Mouse (Mus musculus): ENCODE results near the gene Lgr4. TPM values are rescaled to one million over a fixed set of nuclear protein-coding genes. Genes with fewer than 3 reads are reported as not detected.
"Not testable (repeated sequence)": the region's sequence is repeated elsewhere in the genome, so short reads cannot be mapped to it uniquely, and the experiment has no call there.

Gene Lgr4
- 10 to 100 TPM; 22.1 to 23.0 TPM for total RNA-seq (2021)
- long read RNA-seq, experiment 1, full-length matches to known transcripts: 3 of 11 reads
- long read RNA-seq, experiment 1, partial matches to known transcripts: 6 of 11 reads
- long read RNA-seq, experiment 1, other reads (novel, unspliced or antisense): 2 of 11 reads
- long read RNA-seq, experiment 2, full-length matches to known transcripts: 6 of 9 reads
- long read RNA-seq, experiment 2, partial matches to known transcripts: 1 of 9 reads
- long read RNA-seq, experiment 2, other reads (novel, unspliced or antisense): 2 of 9 reads

- intact Hi-C loops (cut with DNase I): loop anchor here (5.0 kb wide), 2 partner anchors 80 to 100 kb away; partner anchors contain the start of gene Ccdc34
- peak; percentile 92 to 93 for DNase-seq (ENCODE audit: low spot score in 2 of 2)
These were observed at the start of gene Lgr4 for GRCm38 (mm10) chr2:109917496-109918413. Lgr4 (plus strand) TSS chr2:109917647.

GRCm38 (mm10) chr2:109879429-109879828, 38.0 kb upstream of the Lgr4 start:
- DNase-seq (ENCODE audit: low spot score in 2 of 2); intact Hi-C loops (cut with DNase I): not testable (repeated sequence)

GRCm38 (mm10) chr2:109881111-109881510, 36.3 kb upstream of the Lgr4 start:
- intact Hi-C loops (cut with DNase I): loop anchor here (10.0 kb wide), 1 partner anchor 106 kb away; no protein-coding TSS in a partner anchor
- DNase-seq (ENCODE audit: low spot score in 2 of 2): no peak

GRCm38 (mm10) chr2:109881625-109882024, 35.8 kb upstream of the Lgr4 start:
- DNase-seq (ENCODE audit: low spot score in 2 of 2): no peak
- intact Hi-C loops (cut with DNase I): loop anchor here (10.0 kb wide), 1 partner anchor 107 kb away; no protein-coding TSS in a partner anchor

- DNase-seq (ENCODE audit: low spot score in 2 of 2): peak; percentile 14 to 60
- intact Hi-C loops (cut with DNase I): loop anchor here (10.0 kb wide), 1 partner anchor 109 kb away; no protein-coding TSS in a partner anchor
These were observed 33.3 kb upstream of the Lgr4 start for GRCm38 (mm10) chr2:109884106-109884505.

- DNase-seq (ENCODE audit: low spot score in 2 of 2): no peak
- intact Hi-C loops (cut with DNase I): loop anchor here (10.0 kb wide), 1 partner anchor 110 kb away; no protein-coding TSS in a partner anchor
These were observed 32.9 kb upstream of the Lgr4 start for GRCm38 (mm10) chr2:109884507-109884906.

GRCm38 (mm10) chr2:109890068-109890467, 27.4 kb upstream of the Lgr4 start:
- intact Hi-C loops (cut with DNase I): loop anchor here (10.0 kb wide), 1 partner anchor 1925 kb away; no protein-coding TSS in a partner anchor
- DNase-seq (ENCODE audit: low spot score in 2 of 2): no peak

GRCm38 (mm10) chr2:109890597-109890996, 26.9 kb upstream of the Lgr4 start, which contains the start of gene Lin7c:
Lin7c (plus strand) TSS chr2:109890853.
- DNase-seq (ENCODE audit: low spot score in 2 of 2): peak; percentile 94 to 95
- intact Hi-C loops (cut with DNase I): loop anchor here (10.0 kb wide), 1 partner anchor 1926 kb away; no protein-coding TSS in a partner anchor

GRCm38 (mm10) chr2:109891031-109891430, 26.4 kb upstream of the Lgr4 start:
- no peak for DNase-seq (ENCODE audit: low spot score in 2 of 2)
- intact Hi-C loops (cut with DNase I): loop anchor here (10.0 kb wide), 1 partner anchor 1926 kb away; no protein-coding TSS in a partner anchor

- no peak for DNase-seq (ENCODE audit: low spot score in 2 of 2)
- intact Hi-C loops (cut with DNase I): loop anchor here (10.0 kb wide), 1 partner anchor 1927 kb away; no protein-coding TSS in a partner anchor
These were observed 26.0 kb upstream of the Lgr4 start for GRCm38 (mm10) chr2:109891471-109891870.

GRCm38 (mm10) chr2:109896311-109896710, 21.1 kb upstream of the Lgr4 start:
- intact Hi-C loops (cut with DNase I): loop anchor here (10.0 kb wide), 1 partner anchor 1932 kb away; no protein-coding TSS in a partner anchor
- DNase-seq (ENCODE audit: low spot score in 2 of 2): no peak

- intact Hi-C loops (cut with DNase I): loop anchor here (5.0 to 10.0 kb wide), 2 partner anchors 664 to 1152 kb away; no protein-coding TSS in a partner anchor
These were observed 14.6 kb upstream of the Lgr4 start for GRCm38 (mm10) chr2:109902869-109903268.

GRCm38 (mm10) chr2:109904171-109904821, 13.2 kb upstream of the Lgr4 start:
- intact Hi-C loops (cut with DNase I): loop anchor here (1.0 to 10.0 kb wide), 3 partner anchors 301 to 1151 kb away; no protein-coding TSS in a partner anchor
- DNase-seq (ENCODE audit: low spot score in 2 of 2): peak; percentile 93 to 95

More at GRCm38 (mm10) chr2:109902869-109903268, 14.6 kb upstream of the Lgr4 start:
- no peak for DNase-seq (ENCODE audit: low spot score in 2 of 2)

GRCm38 (mm10) chr2:109909122-109909521, 8.3 kb upstream of the Lgr4 start:
- intact Hi-C loops (cut with DNase I): loop anchor here (10.0 kb wide), 1 partner anchor 1146 kb away; no protein-coding TSS in a partner anchor
- DNase-seq (ENCODE audit: low spot score in 2 of 2): no peak

GRCm38 (mm10) chr2:109912216-109912615, 5.2 kb upstream of the Lgr4 start:
- no peak for DNase-seq (ENCODE audit: low spot score in 2 of 2)
- intact Hi-C loops (cut with DNase I): no loop called here

- DNase-seq (ENCODE audit: low spot score in 2 of 2): no peak
- intact Hi-C loops (cut with DNase I): no loop called here
These were observed 4.7 kb upstream of the Lgr4 start for GRCm38 (mm10) chr2:109912766-109913165.

- intact Hi-C loops (cut with DNase I): no loop called here
- DNase-seq (ENCODE audit: low spot score in 2 of 2): no peak
These were observed 4.2 kb upstream of the Lgr4 start for GRCm38 (mm10) chr2:109913241-109913640.

- intact Hi-C loops (cut with DNase I): no loop called here
These were observed 2.8 kb upstream of the Lgr4 start for GRCm38 (mm10) chr2:109914601-109915000.

More at GRCm38 (mm10) chr2:109914601-109915000, 2.8 kb upstream of the Lgr4 start:
- DNase-seq (ENCODE audit: low spot score in 2 of 2): no peak

Measured in left cerebral cortex, postnatal 14 days (tissue).